Mouse (Mus musculus) 416B (cell line): ENCODE data around the gene Scamp4.
"Not testable (repeated sequence)": the region's sequence is repeated elsewhere in the genome, so short reads cannot be mapped to it uniquely, and the experiment has no call there.

Experiments
- DNase-seq: peaks from one replicate; pipeline ENCODE4 v3.0.0; 2011; ENCODE audit warnings: low read depth

The Scamp4 gene

DNA sequence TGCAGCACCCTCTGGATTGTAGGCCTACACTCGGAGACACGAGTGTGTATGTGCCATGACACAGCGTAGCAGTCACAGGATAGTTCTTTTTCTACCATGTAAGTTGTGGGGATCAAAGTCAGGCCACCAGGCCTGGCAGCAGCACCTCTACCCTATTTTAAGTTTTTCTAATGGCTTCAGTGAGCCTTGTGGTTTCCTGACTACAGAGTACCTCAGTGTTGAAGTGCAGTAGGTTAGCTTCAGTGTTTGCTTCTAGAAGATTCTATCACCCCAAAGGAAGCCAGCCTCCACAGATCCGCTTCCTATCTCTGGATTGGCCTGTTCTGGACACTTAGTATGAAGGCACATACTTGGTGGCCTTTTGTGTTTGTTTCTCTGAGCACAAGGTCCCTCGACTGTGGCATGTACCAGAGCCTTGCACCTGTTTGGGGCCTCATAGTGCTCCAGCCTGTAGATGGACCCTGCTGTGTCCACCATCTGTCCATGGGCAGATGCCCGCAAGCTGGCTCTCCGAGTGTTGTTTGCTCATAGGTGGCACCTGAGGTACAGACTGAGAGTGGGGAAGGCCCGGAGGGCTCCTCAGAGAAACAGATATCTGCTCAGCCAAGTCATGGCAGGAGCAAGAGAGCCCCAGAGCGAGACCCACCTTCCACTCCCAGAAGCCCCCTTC, 7.6 kb downstream of the Scamp4 start:
- peak; percentile 21 for DNase-seq

DNA sequence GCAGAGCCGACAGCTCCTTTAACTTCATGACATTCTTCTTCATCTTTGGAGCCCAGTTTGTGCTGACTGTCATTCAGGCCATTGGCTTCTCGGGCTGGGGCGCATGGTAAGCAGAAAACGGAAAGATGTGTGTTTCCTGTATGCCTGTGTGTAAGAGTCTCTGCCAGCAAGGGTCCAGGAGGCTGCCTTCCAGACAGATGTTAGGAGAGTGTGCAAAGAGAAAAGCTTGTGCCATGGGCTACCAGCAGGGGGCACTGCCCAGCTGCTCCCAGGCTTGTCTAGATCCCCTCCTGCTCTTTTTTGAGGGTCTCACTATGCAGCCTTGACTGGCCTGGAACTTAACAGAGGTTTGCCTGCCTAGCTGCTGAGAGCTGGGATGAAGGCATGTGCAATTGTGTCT, 8.4 kb downstream of the Scamp4 start:
- peak; percentile 76 for DNase-seq

DNA sequence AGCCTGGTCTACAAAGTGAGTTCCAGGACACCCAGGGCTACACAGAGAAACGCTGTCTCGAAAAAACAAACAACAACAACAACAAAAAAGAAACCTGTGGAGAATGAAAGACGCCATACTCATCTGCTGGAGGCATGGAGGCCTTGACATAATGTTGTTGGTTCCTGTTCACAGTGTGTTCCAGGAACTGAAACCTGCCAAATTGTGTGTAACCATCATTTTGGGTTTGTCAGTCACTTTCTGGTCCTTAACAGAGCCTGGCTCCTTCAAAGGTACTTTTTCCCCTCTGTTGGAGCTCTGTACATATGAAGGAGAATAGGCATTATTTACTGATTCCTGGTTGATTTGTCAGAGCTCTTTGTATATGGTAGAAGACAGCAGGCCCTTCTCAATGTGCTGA, 9.2 kb downstream of the Scamp4 start:
- no peak for DNase-seq

DNA sequence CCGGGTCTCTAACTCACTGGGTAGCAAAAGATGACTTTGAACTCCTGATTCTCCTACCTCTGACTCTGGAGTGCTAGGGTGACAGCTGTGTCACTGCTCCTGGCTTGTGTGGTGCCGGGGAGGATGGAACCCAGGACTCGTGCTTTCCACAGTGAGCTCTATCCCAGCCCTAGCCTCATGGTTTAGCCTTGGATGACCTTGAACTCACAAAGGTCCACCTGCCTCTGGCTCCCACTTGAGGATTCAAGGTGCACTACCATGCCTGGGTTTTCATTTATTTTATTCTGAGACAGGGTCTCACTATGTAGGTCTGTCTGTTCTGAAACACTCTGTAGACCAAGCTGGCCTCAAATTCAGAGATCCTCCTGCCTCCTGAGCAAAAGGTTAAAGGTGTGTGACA, 11.1 kb downstream of the Scamp4 start:
- no peak for DNase-seq

DNA sequence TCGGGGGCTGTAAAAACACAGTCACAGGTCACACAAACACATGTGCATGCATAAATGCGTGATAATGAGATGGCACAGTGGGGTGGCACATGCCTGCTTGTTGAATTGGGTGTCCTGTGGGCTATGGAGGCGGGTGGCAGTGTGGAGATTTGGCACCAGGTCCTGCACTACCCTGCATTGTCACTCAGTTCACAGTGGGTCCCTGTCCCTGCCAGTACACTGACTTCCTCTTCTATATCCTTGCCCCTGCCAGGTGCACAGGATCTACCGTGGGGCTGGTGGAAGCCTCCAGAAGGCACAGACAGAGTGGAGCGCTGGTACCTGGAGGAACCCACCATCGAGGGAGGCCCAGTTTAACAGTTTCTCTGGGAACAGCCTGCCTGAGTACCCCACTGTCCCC, 11.7 kb downstream of the Scamp4 start:
- no peak for DNase-seq

DNA sequence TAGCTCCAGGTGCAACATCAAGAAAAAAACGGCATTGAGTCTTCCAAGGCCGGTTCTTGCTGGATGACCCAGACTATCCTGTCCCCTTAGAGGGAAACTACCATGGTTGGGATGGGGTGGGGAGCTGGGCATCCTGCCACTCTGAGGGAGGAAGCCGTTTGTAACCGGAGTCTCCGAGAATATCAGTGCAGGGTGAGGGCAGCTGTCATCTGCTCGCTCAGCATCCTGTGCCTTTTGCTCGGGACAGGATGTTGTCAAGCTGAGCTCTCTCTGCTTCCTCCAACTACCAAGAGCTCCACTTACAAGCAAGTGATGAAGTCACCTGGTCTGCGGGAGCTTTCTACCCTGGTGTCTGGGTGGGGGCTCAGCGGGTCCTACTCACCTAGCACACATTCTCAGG, 15.5 kb downstream of the Scamp4 start:
- DNase-seq: peak; percentile 82

DNA sequence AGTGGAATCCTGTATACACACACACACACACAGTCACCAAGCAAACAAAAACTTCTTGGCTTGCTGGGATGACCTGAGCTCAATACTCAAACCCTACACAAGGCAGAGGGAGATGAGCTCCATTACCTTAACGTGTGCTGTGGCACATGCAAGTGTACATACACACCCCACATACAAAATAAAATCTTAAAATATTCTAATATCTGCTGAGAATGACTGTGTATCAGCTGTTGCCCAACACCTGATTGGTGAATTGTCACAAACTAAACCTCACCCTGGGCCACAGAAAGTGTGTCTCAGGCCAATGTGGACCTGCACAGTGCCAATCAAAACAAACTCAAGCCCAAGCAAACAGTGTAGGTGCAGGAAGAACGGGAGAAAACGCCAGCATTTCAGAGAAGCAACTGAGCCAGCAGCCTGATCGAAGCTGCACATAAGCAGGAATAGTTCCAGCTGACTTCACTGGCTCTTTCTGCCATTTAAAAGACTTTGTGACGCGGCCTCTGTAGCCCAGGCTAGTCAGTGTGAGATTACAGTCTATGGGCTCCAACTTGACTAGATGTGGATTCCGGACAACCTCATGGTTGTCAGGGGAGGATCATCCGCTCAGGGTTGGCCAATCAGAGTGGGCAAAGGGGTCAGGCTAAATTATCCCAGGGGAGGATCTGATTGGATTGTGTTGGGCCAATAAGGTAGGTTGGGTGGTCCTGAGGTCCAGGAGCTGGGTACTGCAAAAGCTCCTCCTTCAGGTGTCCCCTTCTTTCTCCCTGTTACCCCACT, 17.0 kb downstream of the Scamp4 start:
- DNase-seq: no peak

DNA sequence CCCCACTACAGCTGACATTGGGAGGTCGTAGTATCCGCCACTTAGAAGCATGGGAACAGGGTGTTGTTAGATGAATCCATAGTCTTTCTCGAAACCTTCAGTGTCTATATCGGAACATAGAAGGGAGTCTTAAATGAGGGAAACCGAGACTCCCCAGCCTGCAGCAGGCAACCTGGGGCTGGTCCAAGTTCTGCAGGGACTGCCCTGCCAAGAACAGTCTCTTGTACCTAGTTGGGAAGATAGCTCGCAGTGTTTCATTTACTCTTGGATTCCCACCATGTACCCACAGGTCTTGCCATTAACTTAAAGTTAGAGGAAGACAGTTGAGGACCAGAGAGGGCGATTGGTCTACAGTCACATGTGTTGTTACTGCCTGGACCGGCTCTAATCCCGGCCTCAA, 17.7 kb downstream of the Scamp4 start:
- no peak for DNase-seq

DNA sequence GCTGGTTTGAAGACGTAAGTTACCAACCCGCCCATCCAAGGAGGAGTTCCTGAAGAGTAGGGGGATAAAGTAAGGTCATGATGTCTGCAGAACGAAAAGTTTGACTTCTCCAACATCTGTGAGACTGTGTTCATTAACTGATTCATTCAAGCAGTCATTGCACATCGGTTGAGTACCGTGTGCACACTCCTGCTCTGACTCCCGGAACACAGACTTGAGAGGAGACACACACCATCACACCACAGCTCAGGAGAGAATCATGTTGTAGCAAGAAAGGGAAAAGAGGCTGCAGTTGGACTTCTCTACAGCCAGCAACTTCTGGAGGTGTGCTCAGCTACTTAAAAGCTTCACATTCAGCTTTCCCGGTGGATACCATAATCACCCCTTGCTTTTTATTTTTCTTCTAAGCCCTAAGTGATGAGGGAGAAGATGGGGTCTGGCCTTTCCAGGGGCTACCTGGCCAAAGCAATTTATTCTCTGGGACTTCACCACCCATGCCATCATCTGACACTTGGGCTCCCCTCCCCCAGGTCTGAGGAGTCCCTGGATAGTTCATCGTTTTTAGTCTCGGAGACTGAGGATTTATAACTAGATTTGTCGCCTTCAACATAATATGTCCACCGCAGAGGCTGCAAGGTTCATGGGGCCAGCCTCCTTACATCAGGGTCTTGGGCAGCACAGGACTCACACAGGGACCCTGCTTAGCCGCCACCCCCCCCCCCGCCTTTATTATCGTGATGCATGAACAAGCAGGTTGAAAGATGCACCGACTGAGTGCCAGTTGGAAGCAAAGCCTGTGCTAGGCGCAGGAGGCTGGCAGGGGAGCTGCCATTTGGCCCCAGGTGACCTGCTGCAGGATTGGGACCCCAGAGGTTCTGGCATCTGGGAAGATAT, 18.4 kb downstream of the Scamp4 start:
- no peak for DNase-seq

DNA sequence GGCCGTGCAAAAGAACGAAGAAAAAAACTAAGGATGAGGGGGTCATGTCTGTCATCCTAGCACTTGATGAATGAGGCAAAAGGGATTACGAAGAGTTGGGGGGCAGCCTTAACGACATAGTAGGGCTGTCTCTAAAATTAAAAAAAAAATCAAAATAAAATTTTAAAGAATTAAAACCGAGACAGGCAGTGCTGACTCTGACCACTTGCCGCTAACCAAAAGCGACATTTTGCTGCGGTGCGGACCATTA, 18.9 kb downstream of the Scamp4 start:
- no peak for DNase-seq

DNA sequence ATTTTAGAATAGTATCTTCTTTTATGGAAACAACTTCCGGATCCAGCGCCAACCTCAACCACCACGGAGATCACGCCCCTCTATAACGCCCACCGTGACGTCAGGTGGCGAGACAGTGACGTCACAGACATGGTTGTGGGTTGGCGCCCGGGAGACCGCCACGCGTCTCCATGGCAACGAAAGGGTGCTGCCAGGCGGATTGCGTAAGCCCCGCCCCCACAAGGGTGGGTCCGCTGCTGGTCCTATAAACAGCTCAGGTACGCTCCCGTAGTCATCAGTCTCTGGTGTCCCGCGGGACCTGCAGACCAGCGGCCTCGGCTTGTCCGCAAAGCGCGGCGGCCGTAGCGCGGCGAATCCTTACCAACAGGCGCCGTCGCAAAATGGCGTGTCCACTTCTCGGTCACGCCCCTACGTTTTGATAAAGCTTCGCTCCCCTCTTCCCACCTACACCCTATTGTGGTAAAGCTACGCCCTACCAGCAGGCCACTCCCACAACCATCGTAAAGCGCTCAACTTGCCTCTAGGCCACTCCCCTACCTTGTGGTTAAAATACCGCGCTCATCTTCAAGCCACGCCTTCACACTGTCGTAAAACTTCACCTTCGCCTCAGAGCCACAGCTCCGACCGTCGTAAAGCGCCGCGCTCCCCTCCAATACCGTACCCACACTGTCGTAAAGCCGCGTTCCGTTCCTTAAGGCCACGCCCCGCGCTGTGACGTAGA, 19.4 kb downstream of the Scamp4 start:
- DNase-seq: peak; percentile 100

DNA sequence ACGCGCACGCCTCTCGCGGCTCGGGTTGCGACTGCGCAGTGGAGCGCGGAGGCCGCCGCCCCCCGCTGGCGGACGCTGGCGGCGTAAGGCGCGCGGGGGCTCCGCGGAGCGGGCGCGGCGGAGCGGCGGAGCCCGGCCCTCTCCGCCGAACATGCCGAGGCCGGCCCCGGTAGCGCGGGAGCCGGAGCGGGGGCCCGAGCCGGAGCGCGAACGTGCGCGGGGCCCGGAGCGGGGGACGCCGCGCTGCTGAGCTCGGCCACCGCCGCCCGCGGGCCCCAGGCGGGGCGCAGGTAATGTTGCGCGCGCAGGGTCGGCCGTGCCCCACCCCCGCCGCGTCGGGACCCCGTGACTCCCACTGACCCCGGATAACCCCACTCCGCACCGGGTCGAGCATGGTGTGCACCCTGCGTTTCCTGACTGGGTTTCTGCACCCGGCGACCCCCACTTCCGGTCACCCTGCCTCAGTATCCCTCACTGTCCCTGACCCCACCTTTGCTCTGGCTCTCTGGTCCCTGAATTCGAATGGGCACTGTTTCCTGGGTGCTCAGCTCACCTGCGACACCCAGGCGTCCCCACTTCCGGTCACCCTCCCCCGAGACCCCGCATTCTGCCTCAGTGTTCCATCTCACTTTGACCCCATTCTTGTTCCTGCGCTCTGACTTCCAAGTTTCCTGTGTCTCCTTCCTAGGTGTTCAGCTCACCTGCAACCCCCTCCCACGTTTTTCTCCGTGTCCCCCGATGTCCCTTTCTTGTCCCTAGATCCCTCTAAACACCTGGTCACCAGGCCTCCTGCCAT, 20.2 kb downstream of the Scamp4 start, which contains the start of gene Csnk1g2:
TSS of gene Csnk1g2 (plus strand) at position 178 of the 796 bp plus-strand sequence.
- DNase-seq: peak; percentile 46

DNA sequence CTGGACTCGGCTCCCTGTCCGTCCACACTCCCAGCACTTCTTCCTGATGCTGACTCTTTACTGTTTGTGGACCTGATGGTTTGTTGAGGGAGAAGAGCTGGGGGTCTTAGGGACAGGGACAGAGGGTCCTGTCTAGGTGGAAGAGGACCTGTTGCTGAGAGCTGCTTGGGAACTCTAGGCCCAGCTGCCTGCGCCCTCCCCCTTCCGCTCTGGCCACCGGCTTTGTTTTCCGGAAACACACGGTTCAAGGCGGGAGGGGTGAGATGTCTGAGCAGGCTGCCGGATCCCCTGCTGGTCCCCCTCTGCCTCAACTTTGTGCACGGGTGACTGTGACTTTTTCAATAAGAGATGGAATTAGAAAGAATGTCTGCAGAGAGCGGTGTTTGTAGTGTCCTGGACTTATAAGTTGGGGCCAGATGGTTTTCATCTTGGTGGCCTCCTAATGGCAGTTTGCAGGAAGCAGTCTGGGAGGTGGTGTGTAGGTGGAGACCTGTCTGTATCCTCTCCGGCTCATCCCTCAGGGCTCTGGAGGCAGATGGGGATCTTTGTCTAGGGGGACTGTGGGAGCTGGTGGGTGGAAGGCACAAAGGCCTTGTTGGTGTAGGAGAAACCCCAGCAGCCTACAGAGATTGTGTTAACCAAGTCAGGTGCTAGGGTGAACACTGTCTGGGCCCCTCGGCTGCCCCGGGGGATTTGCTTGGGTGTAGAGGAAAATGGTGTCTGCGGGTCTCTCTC, 21.0 kb downstream of the Scamp4 start:
- peak; percentile 80 for DNase-seq

DNA sequence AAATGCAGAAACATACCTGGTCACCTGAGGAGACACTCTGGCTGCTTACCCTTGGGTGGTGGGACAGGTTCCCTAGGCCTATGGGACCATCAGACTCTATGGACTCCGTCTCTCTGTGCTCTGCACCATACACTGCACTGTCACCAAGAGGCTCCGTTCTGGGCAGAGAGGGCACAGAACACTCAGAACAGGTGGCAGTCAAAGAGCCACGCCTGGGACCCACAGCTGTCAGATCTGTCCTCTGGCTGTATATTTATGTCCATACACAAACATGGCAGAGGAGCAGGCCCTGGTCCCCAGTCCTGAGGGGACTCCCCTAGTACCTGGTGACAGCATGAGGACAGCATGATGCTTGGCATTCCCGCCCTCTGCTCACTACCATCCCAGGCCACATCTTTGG, 23.1 kb downstream of the Scamp4 start:
- DNase-seq: no peak

DNA sequence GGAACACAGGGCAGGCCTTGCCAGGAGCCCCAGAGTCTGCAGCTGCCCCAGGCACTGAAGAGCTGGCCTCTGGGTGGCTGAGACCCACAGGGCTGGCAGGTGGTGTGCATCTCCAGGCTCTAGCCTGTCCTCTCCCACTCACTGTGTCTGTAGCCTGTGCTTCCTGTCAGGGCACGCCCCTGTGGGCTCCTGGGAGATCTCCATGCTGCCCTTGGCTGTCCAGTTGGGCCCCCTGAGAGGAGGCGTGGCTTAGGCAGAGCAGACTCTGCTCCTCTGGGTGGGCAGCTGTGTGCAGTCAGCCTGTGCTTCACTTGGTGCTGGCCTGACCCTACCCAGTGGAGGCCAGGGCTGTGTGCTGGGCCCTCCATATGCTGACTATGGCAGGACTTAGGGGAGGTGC, 25.0 kb downstream of the Scamp4 start:
- DNase-seq: no peak

DNA sequence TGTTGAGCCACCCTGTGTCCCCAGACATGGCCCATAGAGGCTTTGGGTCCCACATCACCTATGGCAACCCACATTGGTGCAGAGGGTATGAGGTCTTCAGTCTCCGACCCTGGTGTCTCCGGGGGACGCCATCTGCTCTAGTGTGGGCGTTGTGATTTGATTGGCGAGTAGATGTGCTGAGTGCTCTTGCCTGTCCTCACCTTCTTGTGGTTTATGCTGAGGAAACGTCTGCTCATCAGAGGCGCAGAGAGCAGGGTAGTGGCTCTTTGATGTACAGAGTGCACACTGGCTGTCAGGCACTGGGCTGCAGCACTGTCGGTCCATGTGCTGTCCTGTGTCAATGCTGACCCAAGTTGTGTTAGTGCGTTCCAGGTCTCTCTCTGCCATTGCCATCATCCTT, 26.3 kb downstream of the Scamp4 start:
- DNase-seq: no peak

DNA sequence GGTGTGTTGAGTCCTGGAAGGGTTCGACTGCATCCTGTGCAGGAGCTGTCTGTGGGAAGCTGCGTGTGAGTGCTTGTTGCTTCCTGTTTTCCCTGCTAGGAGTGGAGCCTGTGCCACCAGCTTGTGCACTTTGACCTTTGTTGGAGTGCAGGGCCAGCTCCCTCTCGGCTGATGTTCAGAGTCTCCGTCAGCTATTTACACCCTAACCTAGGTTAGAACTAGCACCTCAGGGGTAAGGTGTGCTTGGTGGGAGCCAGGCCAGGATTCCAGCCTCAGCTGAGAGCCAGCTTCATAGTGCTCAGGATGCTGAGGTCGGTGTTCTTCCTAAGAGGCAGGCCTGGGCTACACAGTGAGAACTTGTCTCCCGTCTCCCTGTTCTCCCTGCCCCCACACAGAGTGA, 32.7 kb downstream of the Scamp4 start:
- DNase-seq: no peak

DNA sequence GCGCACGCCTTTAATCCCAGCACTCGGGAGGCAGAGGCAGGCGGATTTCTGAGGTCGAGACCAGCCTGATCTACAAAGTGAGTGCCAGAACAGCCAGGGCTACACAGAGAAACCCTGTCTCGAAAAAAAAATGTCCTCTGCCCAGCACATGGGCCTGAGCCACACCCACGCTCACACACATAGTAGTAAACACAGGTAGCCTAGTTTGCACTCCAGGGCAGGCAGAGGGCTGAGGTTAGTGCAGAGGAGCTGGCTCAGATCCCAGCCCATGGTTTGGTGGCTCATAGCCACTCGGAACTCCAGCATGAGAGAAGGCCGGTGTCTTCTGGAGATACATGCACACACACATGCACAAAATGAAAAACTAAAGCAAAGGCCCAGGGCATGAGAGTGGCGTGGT, 44.3 kb downstream of the Scamp4 start:
- no peak for DNase-seq

DNA sequence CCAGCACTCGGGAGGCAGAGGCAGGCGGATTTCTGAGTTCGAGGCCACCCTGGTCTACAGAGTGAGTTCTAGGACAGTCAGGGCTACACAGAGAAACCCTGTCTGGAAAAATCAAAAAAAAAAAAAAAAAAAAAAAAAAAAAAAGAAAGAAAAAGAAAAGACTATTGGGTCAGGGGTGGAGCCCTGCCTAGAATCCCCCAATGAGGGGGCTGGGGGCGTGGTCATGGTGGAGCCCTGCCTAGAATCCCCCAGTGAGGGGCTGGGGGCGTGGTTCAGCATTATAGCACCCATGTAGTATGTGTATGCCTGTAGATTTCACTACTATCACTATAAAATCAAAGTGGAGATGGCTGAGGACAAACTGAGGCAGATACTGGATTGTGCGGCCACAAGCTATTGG, 47.2 kb downstream of the Scamp4 start:
- DNase-seq: not testable (repeated sequence)

DNA sequence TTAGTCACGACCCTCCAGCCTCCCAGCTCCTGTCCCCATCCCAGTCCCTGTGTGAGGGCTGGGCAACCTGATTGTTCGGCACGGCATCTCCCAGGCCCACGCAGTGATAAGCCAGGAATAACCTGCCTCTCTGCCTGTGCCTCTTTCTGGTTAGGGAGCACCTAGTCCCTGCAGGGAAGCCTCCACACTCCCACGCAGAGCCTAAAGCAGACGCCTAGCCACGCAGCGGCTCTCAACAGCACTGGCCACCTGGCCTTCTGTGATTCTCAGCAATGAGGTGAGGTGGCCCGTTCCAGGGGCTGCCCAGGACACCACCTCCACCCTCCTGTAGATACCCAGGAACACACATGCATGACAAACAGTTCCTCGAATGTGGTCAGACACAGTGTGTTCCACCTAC, 47.7 kb downstream of the Scamp4 start:
- no peak for DNase-seq
